Mouse (Mus musculus) ovary, adult 18-20 months (tissue): Measurements from ENCODE around the gene Osbpl9.

Source experiments
- DNase-seq: peaks from one replicate; pipeline ENCODE4 v3.0.0; 2022; ENCODE audit warnings: low spot score, mixed read lengths

Gene Osbpl9

GRCm38 (mm10) chr4:109207524-109207923 lies 5.5 kb upstream of the Osbpl9 start:
- no peak for DNase-seq

GRCm38 (mm10) chr4:109204416-109204815 lies 2.3 kb upstream of the Osbpl9 start:
- DNase-seq = no peak

- DNase-seq = no peak
Observed at GRCm38 (mm10) chr4:109203931-109204330, 1.9 kb upstream of the Osbpl9 start.

- DNase-seq = peak; percentile 73
Observed at GRCm38 (mm10) chr4:109199069-109199468, 3.0 kb downstream of the Osbpl9 start.

- peak; percentile 15 for DNase-seq
Observed at GRCm38 (mm10) chr4:109195900-109196629, 6.0 kb downstream of the Osbpl9 start.

- DNase-seq = no peak
Observed at GRCm38 (mm10) chr4:109193886-109194285, 8.2 kb downstream of the Osbpl9 start.

- no peak for DNase-seq
Observed at GRCm38 (mm10) chr4:109191598-109191997, 10.5 kb downstream of the Osbpl9 start.

GRCm38 (mm10) chr4:109185616-109186405 lies 16.3 kb downstream of the Osbpl9 start:
- DNase-seq = no peak

- DNase-seq = no peak
Observed at GRCm38 (mm10) chr4:109175677-109176076, 26.4 kb downstream of the Osbpl9 start.

- peak; percentile 45 for DNase-seq
Observed at GRCm38 (mm10) chr4:109173775-109174440, 28.2 kb downstream of the Osbpl9 start.

- no peak for DNase-seq
Observed at GRCm38 (mm10) chr4:109173369-109173768, 28.7 kb downstream of the Osbpl9 start.

- DNase-seq = peak; percentile 60
Observed at GRCm38 (mm10) chr4:109165521-109166173, 36.4 kb downstream of the Osbpl9 start.

GRCm38 (mm10) chr4:109156481-109157261 lies 45.4 kb downstream of the Osbpl9 start:
- DNase-seq = peak; percentile 23

GRCm38 (mm10) chr4:109156073-109156472 lies 46.0 kb downstream of the Osbpl9 start:
- DNase-seq = no peak

GRCm38 (mm10) chr4:109150214-109150613 lies 51.9 kb downstream of the Osbpl9 start:
- no peak for DNase-seq

- DNase-seq = no peak
Observed at GRCm38 (mm10) chr4:109149411-109149810, 52.7 kb downstream of the Osbpl9 start.

- peak; percentile 18 for DNase-seq
Observed at GRCm38 (mm10) chr4:109147278-109148038, 54.6 kb downstream of the Osbpl9 start.

- DNase-seq = no peak
Observed at GRCm38 (mm10) chr4:109143091-109143490, 59.0 kb downstream of the Osbpl9 start.

GRCm38 (mm10) chr4:109138551-109138950 lies 63.5 kb downstream of the Osbpl9 start:
- no peak for DNase-seq

- DNase-seq = no peak
Observed at GRCm38 (mm10) chr4:109136475-109137125, 65.5 kb downstream of the Osbpl9 start.
